Mouse (Mus musculus) Muller cell, postnatal 12 days (primary cell): ENCODE data around the gene Tle3.

ENCODE experiments used
- DNase-seq: peaks from one replicate; pipeline ENCODE4 v3.0.0-alpha.2; 2015; ENCODE audit errors: inconsistent ontology term

The Tle3 gene

DNA sequence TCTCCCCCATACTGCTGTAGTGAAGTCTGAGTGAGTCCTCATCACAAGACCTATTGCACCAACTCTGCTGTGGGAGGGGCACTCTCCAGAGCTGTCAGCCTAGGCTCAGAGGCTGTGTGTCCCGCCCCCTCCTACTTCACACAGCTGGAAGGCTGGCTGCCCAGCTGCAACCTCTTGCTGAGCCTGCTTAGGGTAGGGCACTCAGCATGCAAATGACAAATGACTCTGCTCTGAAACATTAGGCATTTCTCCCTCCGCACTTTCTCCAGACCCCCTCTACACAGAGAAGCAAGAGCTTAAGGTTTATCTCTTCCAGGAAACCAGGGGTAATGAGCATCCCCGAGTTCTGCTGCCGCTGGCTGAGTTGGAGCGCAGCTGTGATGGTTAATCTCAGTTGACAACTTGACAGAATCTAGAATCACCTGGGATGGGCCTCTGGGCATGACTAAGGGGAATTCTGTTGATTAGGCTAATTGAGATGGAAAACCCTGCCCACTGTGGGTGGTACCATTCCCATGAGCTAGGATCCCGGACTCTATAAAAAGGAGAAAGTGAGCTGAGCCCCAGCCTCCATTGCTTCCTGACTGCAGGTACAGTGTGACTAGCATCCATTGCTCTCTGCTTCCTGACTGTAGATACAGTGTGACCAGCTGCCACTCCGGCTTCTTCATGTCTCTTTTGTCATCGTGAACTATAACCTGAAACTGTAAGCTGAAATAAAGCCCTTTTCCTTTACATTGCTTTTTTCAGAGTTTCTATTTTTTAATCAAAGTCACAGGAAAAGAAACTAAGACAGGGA is 63.2 kb downstream of the Tle3 start:
- DNase-seq: no peak

DNA sequence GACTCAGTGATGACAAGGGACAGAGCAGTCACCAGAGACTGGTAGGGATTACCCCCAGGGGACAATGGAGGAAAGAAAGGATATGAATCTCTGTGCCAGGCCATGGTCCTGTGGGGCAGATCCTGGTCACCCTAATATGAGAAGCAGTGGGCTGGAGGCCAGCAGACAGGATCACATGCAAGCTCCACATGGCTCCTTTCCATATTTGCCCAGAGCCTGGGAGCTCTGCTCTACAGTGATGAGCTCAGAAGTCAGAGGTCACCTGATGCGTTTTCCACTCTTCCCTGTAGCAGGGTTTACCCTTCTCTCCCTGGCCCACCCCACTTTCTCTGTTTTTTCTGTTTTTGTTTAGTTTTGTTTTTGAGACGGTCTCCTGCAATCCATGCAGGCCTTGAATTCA is 63.9 kb downstream of the Tle3 start:
- DNase-seq: peak; percentile 52

DNA sequence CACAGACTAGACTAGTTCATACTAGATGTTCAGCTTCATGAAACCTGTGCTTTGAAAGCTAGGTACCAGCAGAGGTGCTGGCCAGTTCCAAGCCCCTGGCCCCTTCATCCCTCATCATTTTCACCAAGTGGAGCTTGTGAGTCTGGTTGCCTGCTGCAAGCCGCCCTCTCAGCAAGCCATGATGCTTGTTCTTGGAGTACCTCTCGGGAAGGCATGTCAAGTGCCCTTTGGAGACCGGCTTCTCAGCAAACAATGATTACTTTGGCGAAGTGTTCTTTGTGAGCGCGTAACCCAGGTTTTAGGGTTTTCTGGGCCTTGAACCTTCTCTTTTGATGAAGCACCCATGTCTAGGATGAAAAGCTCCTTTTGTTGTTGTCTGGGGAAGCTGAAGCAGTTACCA is 64.6 kb downstream of the Tle3 start:
- DNase-seq: no peak

DNA sequence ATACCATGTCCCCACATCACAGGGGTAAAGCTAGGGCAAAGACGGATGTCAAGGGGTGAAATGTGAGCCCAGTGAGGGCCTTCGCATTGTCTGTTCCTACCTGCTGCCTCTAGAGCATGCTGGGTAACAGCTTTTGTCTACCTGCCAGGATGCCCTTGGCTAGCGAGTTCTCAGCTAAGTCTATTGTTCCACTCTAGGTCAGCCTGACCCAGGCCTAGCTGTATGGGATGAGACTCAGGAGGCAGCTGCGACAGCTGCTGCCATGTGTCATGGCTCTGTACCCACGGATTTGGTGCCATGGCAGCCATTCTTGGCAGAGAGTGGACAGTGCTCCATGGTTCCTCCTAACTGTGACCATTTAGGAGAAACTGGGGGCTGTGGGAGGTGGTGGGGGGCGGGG is 66.9 kb downstream of the Tle3 start:
- no peak for DNase-seq

DNA sequence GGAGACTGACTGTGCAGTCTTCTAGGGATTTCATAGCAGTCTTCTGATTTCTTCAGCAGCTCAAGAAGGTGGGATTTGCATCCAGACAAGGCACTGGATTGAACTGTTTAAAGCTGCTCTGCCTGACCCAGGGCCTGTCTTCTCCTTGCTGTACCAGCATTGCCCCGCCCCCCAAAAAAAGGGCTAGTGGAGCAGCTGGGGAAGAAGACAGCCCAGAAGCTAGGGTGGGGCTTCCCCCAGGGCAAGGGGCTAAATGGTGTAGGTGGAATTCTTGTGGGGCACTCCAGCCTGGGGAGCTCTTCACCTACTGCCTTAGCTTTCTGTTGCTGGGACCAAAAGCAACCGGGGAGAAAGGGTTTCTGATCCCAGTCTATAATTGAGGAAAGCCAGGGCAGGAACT is 67.8 kb downstream of the Tle3 start:
- DNase-seq: no peak

DNA sequence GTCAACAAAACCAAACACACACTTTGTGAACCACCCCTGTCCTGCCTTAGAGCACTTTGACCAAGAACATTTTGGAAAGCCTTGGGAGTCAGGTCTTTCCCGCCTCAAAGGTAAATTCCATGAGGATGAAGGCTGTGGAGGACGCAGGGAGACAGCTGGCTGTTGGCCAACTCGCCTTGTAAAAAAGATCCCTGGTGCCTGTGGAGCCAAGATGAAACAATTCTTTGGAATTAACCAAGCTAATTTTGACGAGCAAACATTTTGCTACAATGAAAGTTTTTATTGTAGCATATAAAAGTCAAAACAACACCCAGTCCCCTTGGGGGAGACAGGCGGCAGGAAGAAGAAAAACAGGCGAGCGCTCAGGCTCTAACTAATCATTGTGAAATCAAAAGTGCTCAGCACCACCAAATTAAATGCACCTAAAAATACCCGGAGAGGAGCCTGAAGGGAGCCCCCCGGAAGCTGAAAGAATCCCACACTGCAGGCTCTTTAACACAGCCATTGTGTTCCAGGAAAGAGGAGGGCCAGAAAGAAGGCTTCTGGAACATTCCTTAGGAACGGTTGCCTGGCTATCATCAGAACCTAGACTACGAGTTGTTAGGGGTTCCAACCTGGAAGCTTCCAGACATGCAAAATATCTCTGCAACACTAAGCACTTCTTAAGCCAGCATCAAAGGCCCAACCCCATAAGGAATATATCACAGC is 69.2 kb downstream of the Tle3 start:
- DNase-seq: no peak

DNA sequence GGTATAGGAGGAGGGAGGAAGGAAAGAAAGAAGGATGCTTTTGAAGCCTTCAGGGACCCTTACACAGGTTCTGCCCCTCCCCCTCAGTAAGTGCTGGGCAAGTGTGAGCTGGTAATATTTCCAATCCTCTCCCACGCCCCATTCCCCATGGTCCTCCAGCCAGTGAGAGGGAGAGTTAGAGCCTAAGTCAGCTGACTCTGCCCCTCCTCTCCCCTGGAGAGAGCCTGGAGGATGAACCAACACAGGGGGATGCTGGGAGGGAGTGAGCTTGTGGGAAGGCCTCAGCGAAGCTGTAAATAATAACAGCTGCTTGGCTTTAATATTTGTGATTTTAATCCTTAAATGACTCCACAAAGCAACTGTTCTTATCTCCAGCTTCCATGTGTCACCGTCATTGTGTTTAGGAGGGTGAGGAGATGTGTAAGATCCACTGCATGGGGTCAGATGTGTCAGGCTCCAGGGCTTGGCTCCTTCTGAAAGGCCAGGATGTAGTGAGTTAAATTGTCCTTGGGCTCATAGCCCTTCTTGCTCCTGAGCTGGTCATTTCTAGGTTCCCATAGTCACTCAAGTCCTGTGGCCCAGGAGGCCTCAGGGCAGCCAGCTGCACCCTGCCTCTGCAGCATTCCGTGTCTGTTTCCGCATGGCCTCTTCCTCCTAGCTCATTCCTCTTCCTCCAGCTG is 70.9 kb downstream of the Tle3 start:
- DNase-seq: no peak

DNA sequence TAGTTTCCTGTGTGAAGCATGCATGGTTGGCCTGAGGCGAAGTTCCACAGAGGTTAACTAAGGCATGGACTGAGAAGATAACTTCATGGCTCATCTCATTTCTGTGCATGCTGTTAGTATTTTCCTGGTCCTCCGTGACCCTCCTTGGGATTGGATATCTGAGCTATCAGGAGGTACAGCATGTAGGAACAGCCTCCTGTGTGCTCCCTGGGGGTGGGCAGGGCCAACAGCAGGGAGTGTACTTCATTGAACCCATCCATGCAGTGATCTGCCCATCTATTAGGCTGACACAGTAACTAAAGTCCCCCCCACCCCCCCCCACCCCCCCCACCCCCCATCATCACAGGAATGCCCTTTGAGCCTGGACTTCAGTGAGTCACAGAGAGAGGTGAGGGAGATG is 73.0 kb downstream of the Tle3 start:
- no peak for DNase-seq

DNA sequence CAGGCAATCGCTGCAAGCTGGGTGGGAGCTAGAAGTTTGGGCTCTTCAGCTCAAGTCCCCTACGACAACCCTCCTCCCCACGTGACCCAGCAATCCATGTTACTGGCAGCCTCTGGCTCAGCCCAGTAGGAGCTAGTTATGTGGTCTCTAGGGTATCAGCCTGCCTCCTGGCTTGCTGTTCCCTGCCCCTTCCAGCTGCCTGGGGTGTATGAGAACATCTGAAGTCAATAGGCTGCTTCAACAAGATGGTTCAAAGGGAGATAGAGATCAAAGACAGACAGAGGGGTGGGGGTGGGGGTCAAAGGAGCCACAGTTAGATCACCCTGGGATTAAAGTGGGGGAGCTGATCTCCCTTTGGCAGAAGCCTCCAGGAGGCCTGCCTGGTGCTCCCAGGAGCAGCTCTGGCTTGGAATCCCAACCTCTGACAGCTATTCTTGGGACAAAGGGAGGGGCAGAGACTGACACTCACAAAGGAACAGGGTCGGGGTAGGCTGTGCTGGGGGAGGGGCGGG is 73.6 kb downstream of the Tle3 start:
- DNase-seq: no peak

DNA sequence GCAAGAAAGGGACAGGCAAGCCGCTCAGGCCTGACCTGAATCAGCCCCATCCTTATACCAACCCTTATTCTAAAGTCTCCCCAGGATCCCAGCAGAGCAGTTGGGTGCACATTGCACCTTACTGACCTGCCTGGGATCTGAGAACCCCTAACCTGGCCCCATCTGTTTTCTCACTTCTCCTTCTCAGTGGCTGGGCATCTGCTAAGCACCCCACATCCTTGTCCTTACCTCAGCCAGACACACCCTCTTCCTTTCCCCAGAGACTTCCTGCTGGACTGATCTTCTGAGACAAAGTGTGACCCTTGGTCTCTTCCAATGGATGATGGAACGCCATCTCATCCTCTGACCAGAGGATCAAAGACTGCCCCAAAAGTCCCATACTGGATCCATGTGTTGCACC is 74.8 kb downstream of the Tle3 start:
- DNase-seq: no peak

DNA sequence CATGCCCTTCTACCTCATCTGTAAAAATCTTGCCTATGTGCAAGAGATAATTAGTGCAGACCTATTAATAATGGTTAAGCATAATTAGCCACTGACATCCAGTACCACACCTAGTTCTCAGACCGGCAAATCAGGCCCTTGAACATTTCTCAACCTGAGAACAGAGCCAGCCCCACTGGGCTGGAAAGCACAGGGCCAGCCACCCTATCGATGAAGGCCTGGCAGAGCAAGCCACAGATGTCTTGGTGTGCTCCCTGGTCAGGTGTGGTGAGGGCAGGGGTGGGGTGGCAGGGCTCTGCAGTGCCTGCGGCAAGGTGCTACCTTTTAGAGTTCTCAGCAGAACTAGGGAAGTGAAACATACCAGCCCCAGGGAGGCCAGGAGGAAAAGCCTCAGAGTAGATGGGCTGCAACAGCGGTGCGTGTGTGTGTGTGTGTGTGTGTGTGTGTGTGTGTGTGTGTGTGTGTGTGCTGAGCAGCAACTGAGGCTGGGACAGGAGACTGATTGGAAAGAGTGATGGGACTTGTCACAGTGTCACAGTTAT is 77.3 kb downstream of the Tle3 start:
- no peak for DNase-seq

DNA sequence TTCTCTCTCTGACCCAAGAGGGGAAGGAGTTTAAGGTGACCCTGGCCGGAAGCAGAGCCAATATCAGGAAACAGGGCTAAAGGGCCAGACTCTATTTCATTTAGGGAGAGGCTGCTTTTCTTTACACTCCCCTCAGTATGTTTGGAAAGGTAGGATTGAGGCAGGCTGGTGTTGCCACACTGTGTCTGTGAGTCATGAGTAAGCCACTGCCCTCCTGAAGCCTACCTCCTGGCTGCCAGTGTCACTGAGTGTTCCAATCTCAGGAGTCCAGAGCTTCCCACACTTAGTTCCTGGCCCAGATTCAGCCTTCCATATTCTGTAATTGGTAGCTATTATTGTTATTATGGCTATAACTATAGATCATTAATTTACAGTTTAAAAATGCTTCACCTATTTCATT is 79.9 kb downstream of the Tle3 start:
- no peak for DNase-seq

DNA sequence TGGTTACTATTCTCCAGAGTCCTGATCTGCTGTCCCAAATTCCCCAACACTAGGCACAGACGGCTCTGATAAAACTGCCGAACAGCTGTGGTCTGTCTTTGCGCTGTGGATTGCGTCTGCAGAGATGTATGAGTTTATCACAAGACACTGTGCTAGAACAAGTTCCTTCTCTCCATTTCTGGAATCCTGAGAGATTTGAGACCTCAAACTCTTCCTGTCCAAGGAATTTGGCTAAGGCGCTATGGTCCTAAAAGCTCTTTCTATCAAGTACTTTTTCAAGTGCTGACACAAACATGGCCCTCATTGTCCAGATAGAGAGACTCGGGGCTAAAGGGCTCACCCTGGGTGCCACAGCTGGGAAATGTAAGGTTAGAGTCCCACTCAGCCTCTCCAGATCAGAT is 83.7 kb downstream of the Tle3 start:
- no peak for DNase-seq

DNA sequence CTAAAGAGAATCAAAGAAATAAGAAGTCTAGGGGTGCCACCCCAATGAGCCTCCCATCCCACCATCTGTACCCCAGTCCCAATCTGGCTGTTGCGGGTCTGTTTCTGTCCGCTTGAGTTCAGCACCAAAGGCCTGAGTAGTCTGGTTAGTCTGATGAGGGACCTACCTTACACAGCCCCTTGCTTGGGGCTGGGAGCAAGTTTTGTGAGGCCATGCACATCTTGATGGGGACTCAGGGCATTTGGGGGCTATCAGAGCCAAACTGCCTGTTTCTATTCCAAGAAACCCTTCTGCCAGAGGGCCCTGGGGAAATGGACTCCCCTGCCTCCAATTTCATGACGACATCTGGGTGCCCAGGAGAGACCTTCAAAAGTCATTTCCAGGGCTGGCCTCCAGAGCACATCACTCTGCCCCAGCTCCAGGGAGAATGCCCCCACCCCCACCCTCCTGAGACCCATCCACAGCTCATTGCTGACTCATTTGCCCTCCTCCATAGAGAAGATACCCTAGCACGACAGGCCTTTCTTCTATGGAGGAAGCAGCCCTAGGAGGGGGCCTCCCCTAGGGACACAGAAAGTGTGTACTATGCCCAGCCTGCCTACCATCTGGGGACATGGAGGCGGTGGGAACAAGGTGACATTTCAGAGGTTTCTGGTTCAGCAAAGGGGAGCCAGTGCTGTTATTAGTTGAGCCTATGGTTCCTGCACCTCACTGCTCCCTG is 84.4 kb downstream of the Tle3 start:
- DNase-seq: no peak

DNA sequence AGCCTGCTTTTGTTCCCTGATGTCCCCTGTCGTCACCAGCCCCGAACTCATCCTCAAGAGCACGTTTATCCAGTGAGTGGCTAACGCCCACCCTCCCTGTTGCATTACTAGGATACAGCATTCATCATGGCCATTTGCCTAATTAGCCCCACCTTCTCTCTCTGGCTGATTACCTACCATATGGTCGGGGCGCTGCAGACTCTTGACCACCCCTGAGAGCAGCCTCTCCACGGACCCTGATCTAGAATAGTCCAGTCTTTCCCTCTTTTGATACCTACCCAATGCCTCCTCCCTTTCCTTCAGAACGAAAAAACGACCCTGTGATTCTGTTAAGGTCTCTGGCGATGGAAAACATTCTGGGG is 85.0 kb downstream of the Tle3 start:
- no peak for DNase-seq

DNA sequence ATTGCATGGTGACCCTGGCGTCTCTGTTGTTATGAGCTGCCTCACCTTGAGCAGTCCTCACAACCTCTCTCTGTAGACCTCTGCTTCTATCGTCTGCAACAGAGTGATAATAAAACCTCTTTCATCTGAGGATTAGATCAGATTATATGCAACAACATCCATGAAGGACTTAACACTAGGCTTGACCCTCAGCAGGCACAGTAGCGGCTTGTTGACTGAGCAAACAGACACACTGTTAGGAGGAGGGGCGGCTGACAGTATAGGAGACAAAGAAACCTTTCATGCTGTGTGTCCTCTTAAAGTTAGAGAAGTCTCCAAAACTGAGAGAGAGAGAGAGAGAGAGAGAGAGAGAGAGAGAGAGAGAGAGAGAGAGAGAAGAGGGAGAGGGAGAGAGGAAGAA is 89.7 kb downstream of the Tle3 start:
- no peak for DNase-seq

DNA sequence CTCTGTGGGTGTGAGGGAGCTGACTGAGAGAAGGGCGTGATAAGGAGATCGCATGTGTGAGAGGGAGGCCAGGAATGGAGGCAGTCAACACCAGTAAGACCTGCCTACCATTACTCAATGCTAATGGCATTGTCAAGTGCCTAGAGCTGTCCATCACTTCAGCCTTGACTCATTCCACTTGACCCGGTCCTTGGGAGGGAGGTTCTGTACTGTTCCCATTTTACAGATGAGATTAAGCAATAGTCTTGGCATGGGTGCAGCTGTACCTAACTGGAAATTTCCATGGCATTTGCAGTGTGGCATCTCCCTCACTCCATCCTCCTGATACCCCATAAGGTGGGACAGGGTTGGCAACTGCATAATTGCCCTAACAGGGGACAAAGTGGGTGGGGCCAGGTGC is 95.3 kb downstream of the Tle3 start:
- DNase-seq: no peak
